Mouse (Mus musculus) myocyte (in vitro differentiated cells): ENCODE results near the gene Nkapd1.

Experiments used
- MYOG ChIP-seq, 3 experiments: IDR thresholded peaks; one replicate each; pipeline ENCODE4 v1.6.1; 2011; ENCODE audit warnings: control low read depth in 2 of 3, low read depth in 2 of 3, mild to moderate bottlenecking in 2 of 3; ENCODE audit not compliant: insufficient read length in 2 of 3, control insufficient read depth in 1 of 3, insufficient read depth in 1 of 3
- POLR2A ChIP-seq: IDR thresholded peaks from one replicate; pipeline ENCODE4 v1.6.1; 2011; ENCODE audit warnings: low read depth, mild to moderate bottlenecking, control low read depth, moderate library complexity; ENCODE audit not compliant: insufficient read length
- POLR2AphosphoS2 ChIP-seq: IDR thresholded peaks from one replicate; pipeline ENCODE4 v1.6.1; 2011; ENCODE audit warnings: low read depth, control low read depth; ENCODE audit not compliant: insufficient read length
- TCF12 ChIP-seq: IDR thresholded peaks from one replicate; pipeline ENCODE4 v1.6.1; 2011; ENCODE audit warnings: mild to moderate bottlenecking, control low read depth; ENCODE audit not compliant: poor library complexity, insufficient read depth, severe bottlenecking
- TCF3 ChIP-seq: IDR thresholded peaks from one replicate; pipeline ENCODE4 v1.6.1; 2011; ENCODE audit warnings: low read depth, control low read depth; ENCODE audit not compliant: insufficient read length

DNA sequence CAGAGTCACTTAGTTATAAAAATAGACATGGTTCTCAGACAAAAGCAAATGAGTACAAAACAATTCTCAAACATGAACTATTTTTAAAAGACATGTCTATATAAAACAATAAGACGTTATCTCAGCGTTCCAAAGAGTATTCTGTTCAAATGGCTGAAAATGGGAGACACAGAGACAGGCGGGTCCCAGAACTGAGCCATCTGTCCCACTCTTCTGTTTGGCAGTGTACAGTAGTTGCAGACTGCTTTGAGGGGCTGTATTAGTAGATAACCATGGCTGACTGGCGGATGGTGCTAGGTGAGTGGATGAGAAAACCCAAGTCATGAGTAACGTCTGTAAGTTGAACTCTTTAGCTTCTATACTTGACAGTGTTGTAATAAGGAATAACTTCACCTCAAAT lies 47.6 kb upstream of the Nkapd1 start:
- TF ChIP-seq MYOG (IDR thresholded peaks at IDR 0.05; ENCODE audit: control insufficient read depth in 1 of 3, insufficient read depth in 1 of 3, insufficient read length in 2 of 3, low read depth in 2 of 3) (no peak), TCF3 (no peak), POLR2AphosphoS2 (no peak), POLR2A (no peak), TCF12 (no peak)
